Mouse (Mus musculus) layer of hippocampus, adult 2 months (tissue): ENCODE data around the gene Slc16a6. TPM values are rescaled to one million over a fixed set of nuclear protein-coding genes. Genes with fewer than 3 reads are reported as not detected.
"Not testable (repeated sequence)": the region's sequence is repeated elsewhere in the genome, so short reads cannot be mapped to it uniquely, and the experiment has no call there.

Source experiments
- DNase-seq, 2 experiments: peaks; one replicate each; pipeline ENCODE4 v3.0.0; 2022; ENCODE audit warnings: low spot score in 2 of 2
- H3K27ac ChIP-seq: fragments of 200-600 bp; 2 replicates; pipeline ENCODE4 v1.8.1; 2022
- H3K4me3 ChIP-seq: fragments of 200-600 bp; 2 replicates; pipeline ENCODE4 v1.8.1; 2022; ENCODE audit warnings: mild to moderate bottlenecking
- CTCF ChIP-seq: fragments of 200-600 bp; conservative IDR thresholded peaks from 2 replicates; pipeline ENCODE4 v1.8.1; 2022; ENCODE audit warnings: antibody characterized with exemption, mild to moderate bottlenecking, moderate library complexity
- total RNA-seq, 2 experiments: library from RNA; stranded (reverse); gene quantifications; 2 replicates each; pipeline ENCODE4 v1.2.3; 2021

Slc16a6 gene
- total RNA-seq, 2 experiments from 2014 or later = 7.2 to 8.1 TPM

- no peak for TF ChIP-seq CTCF
- Histone ChIP-seq H3K4me3 (no peak overlapping the region), H3K27ac (no peak overlapping the region)
- DNase-seq = no peak
These were observed 23.1 kb upstream of the Slc16a6 start for GRCm38 (mm10) chr11:109496475-109496993.

GRCm38 (mm10) chr11:109495771-109496474 lies 22.5 kb upstream of the Slc16a6 start:
- no peak overlapping the region for H3K4me3 ChIP-seq
- no peak for DNase-seq
- H3K27ac ChIP-seq = no peak overlapping the region
- no peak for TF ChIP-seq CTCF

- no peak overlapping the region for H3K4me3 ChIP-seq
These were observed 21.7 kb upstream of the Slc16a6 start for GRCm38 (mm10) chr11:109494890-109495770.

GRCm38 (mm10) chr11:109492847-109493464 lies 19.6 kb upstream of the Slc16a6 start:
- not testable (repeated sequence) for H3K27ac ChIP-seq, DNase-seq, H3K4me3 ChIP-seq

More at GRCm38 (mm10) chr11:109494890-109495770, 21.7 kb upstream of the Slc16a6 start:
- H3K27ac ChIP-seq = no peak overlapping the region
- no peak for DNase-seq
- no peak for TF ChIP-seq CTCF

GRCm38 (mm10) chr11:109491844-109492243 lies 18.4 kb upstream of the Slc16a6 start:
- no peak for TF ChIP-seq CTCF
- no peak for DNase-seq
- Histone ChIP-seq H3K27ac (no peak overlapping the region), H3K4me3 (no peak overlapping the region)

- Histone ChIP-seq H3K27ac (no peak overlapping the region), H3K4me3 (no peak overlapping the region)
- TF ChIP-seq CTCF = no peak
- no peak for DNase-seq
These were observed 16.4 kb upstream of the Slc16a6 start for GRCm38 (mm10) chr11:109489763-109490162.

- DNase-seq = no peak
These were observed 14.7 kb upstream of the Slc16a6 start for GRCm38 (mm10) chr11:109487991-109488684.

GRCm38 (mm10) chr11:109487111-109487510 lies 13.7 kb upstream of the Slc16a6 start:
- DNase-seq = no peak
- Histone ChIP-seq H3K4me3 (no peak overlapping the region), H3K27ac (no peak overlapping the region)
- no peak for TF ChIP-seq CTCF

More at GRCm38 (mm10) chr11:109487991-109488684, 14.7 kb upstream of the Slc16a6 start:
- no peak for TF ChIP-seq CTCF
- H3K4me3 ChIP-seq = no peak overlapping the region
- H3K27ac ChIP-seq = no peak overlapping the region

- peak overlapping the region; percentile 18; the same call in 1 of the 2 replicates for H3K4me3 ChIP-seq
- H3K27ac ChIP-seq = peak overlapping the region; percentile 80
- no peak for TF ChIP-seq CTCF
- DNase-seq = peak; percentile 17 to 57
These were observed 12.1 kb upstream of the Slc16a6 start for GRCm38 (mm10) chr11:109485398-109486045.

GRCm38 (mm10) chr11:109480440-109480839 lies 7.0 kb upstream of the Slc16a6 start:
- DNase-seq = no peak
- Histone ChIP-seq H3K27ac (no peak overlapping the region), H3K4me3 (no peak overlapping the region)
- TF ChIP-seq CTCF = no peak

- no peak overlapping the region for H3K27ac ChIP-seq
- no peak for DNase-seq
- no peak for TF ChIP-seq CTCF
These were observed 6.3 kb upstream of the Slc16a6 start for GRCm38 (mm10) chr11:109479575-109480285.

More at GRCm38 (mm10) chr11:109479575-109480285, 6.3 kb upstream of the Slc16a6 start:
- no peak overlapping the region for H3K4me3 ChIP-seq
